Mouse (Mus musculus): Measurements from ENCODE around the gene Il27ra.

- TF ChIP-seq GATA1 (IDR thresholded peaks at IDR 0.05; ENCODE audit: low read length) (no peak), TAL1 (IDR thresholded peaks at IDR 0.05; ENCODE audit: low read length) (no peak)
These were observed 38.7 kb downstream of the Il27ra start for GRCm38 (mm10) chr8:84003612-84004246.
